Mouse (Mus musculus) heart, embryonic 16.5 days (tissue): Measurements from ENCODE around the gene Cirbp. TPM values are rescaled to one million over a fixed set of nuclear protein-coding genes. Genes with fewer than 3 reads are reported as not detected.

Source experiments
- ATAC-seq: fragments of 200-750 bp; cut with Nextera tagmentation; replicated peaks from 2 replicates; pipeline ENCODE4 v1.8.0; 2017; ENCODE audit warnings: moderate number of reproducible peaks; ENCODE audit not compliant: insufficient read depth, low FRiP score; ENCODE audit errors: extremely low read depth
- H3K27ac ChIP-seq: fragments of 300-500 bp; sonication (generic); 2 replicates; pipeline ENCODE4 v1.5.1; 2014; ENCODE audit warnings: mild to moderate bottlenecking, low read length, control low read depth, moderate library complexity
- H3K27me3 ChIP-seq: fragments of 300-500 bp; sonication (generic); 2 replicates; pipeline ENCODE4 v1.6.1; 2014; ENCODE audit warnings: low read length, mixed read lengths; ENCODE audit not compliant: control insufficient read depth, insufficient read depth
- H3K36me3 ChIP-seq: fragments of 300-500 bp; sonication (generic); 2 replicates; pipeline ENCODE4 v1.6.1; 2014; ENCODE audit not compliant: control insufficient read depth, insufficient read depth
- H3K4me1 ChIP-seq: fragments of 300-500 bp; sonication (generic); 2 replicates; pipeline ENCODE4 v1.6.1; 2014; ENCODE audit warnings: low read length, mixed read lengths; ENCODE audit not compliant: control insufficient read depth, insufficient read depth
- H3K4me2 ChIP-seq: fragments of 300-500 bp; sonication (generic); 2 replicates; pipeline ENCODE4 v1.6.1; 2014; ENCODE audit warnings: low read depth, mild to moderate bottlenecking, control low read depth, low read length
- H3K4me3 ChIP-seq: fragments of 300-500 bp; sonication (generic); 2 replicates; pipeline ENCODE4 v1.5.1; 2014; ENCODE audit warnings: mild to moderate bottlenecking, control low read depth, low read length
- H3K9ac ChIP-seq: fragments of 300-500 bp; sonication (generic); 2 replicates; pipeline ENCODE4 v1.6.1; 2014; ENCODE audit warnings: low read length, control low read depth
- H3K9me3 ChIP-seq: fragments of 300-500 bp; sonication (generic); replicated peaks from 2 replicates; pipeline ENCODE4 v1.6.1; 2016; ENCODE audit warnings: low read length; ENCODE audit not compliant: control insufficient read depth
- WGBS: fragments of 180-500 bp; shearing (Covaris S2); extraction: QIAGEN DNeasy Blood & Tissue Kit; methylation state at CpG from one replicate; pipeline ENCODE4 v1.1.7; 2014; 5-methylcytosine and 5-hydroxymethylcytosine counted together
- polyA plus RNA-seq: library from polyadenylated mRNA; unstranded; fragments of >200 nt; fragmentation: Nextera tagmentation; extraction: Ambion mirVana; gene quantifications from 2 replicates; pipeline ENCODE4 v1.2.1, GENCODE M21; 2015

Cirbp gene
- polyA plus RNA-seq, 1 experiment from 2014 or later: 87.6 TPM

DNA sequence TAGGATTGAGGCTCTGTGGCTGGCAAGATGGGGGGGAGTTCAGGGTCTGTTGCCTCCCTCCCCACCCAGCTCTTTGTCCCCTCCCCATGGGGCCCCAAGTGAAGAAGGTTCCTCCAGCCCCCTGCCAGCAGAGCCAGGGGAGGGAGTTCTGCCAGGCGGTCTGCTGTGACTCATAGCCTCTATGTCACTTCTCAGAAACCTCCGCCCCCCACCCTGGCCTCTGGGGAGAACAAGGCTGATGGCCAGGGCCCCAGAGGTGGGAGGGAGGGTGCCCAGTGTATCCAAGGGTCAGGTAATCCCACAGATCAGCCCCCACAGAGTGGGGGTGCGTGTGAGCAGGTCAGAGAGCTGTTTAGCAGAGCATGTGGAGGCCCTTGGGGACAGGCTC is 12.9 kb upstream of the Cirbp start:
- 17% methylated on average over 3 of the region's 3 CpGs for WGBS
- Histone ChIP-seq H3K36me3 (peaks cover 54% of the 10 kb centered on the region), H3K4me1 (peaks cover 57% of the 10 kb centered on the region), H3K4me3 (peak overlapping the region; percentile 92), H3K27ac (peak overlapping the region; percentile 98), H3K9me3 (no peaks in the 10 kb centered on the region), H3K27me3 (no peaks in the 10 kb centered on the region), H3K9ac (peak overlapping the region; percentile 99), H3K4me2 (peak overlapping the region; percentile 91)
- no peak for ATAC-seq

DNA sequence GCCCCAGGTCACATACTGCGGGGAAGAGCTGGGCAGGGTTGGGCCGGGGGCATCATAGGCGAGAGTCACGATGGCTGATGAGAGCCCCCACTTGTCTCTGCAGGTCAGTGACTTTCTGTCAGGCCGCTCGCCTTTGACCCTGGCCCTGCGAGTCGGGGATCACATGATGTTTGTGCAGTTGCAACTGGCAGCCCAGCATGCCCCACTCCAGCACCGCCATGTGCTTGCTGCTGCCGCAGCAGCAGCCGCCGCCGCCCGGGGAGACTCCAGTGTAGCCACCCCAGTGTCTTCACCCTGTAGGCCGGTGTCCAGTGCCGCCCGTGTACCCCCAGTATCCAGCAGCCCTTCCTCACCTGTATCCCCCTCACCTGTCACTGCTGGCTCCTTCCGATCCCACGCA is 12.1 kb upstream of the Cirbp start:
- H3K9me3 ChIP-seq: no peaks in the 10 kb centered on the region
- no peaks in the 10 kb centered on the region for H3K27me3 ChIP-seq
- H3K4me2 ChIP-seq: no peak overlapping the region
- no peak overlapping the region for H3K4me3 ChIP-seq
- 88% methylated on average over 19 of the region's 19 CpGs for WGBS
- no peak overlapping the region for H3K9ac ChIP-seq
- ATAC-seq: no peak
- peaks cover 54% of the 10 kb centered on the region for H3K36me3 ChIP-seq
- H3K4me1 ChIP-seq: peaks cover 64% of the 10 kb centered on the region
- 0 out of 2 replicates have a peak overlapping the region, but pooled peaks have one; percentile 23 for H3K27ac ChIP-seq

DNA sequence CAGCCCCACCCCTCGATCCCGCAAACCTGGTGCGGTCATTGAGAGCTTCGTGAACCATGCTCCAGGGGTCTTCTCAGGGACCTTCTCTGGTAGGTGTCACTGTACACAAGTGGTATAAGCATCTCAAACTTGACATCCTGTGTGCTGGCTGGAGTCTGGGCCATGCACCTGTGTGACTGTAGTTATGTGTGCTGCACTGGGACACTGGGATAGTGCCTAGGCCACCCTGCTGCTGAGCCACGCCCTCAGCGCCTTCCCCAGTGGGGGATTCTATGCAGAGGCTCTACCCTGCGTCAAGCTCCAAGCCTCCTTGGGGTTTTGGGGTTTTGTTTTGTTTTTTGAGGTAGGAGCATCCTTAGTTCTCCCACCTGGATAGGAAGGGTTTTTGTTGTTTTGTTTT is 11.4 kb upstream of the Cirbp start:
- no peak overlapping the region for H3K4me3 ChIP-seq
- peaks cover 54% of the 10 kb centered on the region for H3K36me3 ChIP-seq
- no peaks in the 10 kb centered on the region for H3K9me3 ChIP-seq
- ATAC-seq: no peak
- H3K27me3 ChIP-seq: no peaks in the 10 kb centered on the region
- peaks cover 71% of the 10 kb centered on the region for H3K4me1 ChIP-seq
- H3K9ac ChIP-seq: no peak overlapping the region
- H3K27ac ChIP-seq: no peak overlapping the region
- WGBS: 80% methylated on average over 7 of the region's 7 CpGs
- no peak overlapping the region for H3K4me2 ChIP-seq

DNA sequence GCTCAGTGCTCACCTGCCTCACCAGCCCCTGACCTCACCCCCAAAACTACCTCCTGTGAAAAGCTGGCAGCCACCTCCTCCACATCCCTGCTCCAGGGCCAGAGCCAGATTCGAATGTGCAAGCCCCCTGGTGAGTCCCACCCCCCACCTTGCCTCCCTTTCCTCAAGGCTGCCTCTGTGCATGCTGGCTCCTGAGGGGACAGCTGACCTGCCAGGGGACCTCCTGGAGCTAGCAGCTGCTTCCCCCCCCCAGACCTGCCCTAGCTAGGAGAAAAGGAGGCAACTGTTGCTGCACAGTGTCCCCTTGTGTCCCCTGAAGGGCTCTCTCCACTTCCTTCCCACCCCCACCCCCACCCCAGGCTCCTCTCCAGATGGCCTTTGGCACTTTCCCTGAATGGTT is 10.5 kb upstream of the Cirbp start:
- Histone ChIP-seq H3K27me3 (no peaks in the 10 kb centered on the region), H3K4me3 (no peak overlapping the region), H3K4me1 (peaks cover 75% of the 10 kb centered on the region), H3K4me2 (no peak overlapping the region), H3K36me3 (peaks cover 54% of the 10 kb centered on the region), H3K27ac (no peak overlapping the region), H3K9ac (peak overlapping the region; percentile 4; the same call in 1 of the 2 replicates), H3K9me3 (no peaks in the 10 kb centered on the region)
- WGBS: 50% methylated on average over 1 of the region's 1 CpGs
- ATAC-seq: no peak

DNA sequence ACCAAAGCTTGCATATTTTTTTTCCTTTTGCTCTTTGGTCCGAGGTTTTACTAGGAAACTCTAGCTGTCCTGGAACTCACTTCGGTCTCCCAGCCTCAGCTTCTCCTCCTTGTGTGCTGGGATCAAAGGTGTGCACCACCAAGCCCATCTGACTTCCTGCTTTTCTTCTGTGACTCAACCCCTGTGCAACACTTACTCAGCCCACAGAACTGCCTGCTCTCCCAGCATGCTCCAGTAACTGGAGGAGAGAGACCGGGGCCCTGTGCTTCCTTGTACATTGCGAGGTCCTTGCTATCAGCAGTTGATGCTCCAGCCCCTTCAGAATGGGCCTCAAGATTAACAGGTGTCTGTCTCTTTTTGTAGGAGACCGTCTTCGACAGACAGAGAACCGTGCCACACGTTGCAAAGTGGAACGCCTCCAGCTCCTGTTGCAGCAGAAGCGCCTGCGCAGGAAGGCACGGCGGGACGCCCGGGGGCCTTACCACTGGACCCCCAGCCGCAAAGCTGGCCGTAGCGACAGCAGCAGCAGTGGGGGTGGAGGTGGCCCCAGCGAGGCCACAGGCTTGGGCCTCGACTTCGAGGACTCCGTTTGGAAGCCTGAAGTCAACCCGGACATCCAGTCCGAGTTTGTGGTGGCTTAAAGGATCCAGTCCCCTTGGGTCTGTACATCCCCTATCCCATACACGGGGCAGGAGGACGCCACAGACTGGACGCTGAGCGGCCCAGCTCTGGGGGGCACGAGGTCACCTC is 9.6 kb upstream of the Cirbp start:
- peaks cover 54% of the 10 kb centered on the region for H3K36me3 ChIP-seq
- ATAC-seq: no peak
- H3K27me3 ChIP-seq: no peaks in the 10 kb centered on the region
- H3K27ac ChIP-seq: peak overlapping the region; percentile 74
- no peak overlapping the region for H3K4me3 ChIP-seq
- H3K4me1 ChIP-seq: peaks cover 84% of the 10 kb centered on the region
- WGBS: 75% methylated on average over 29 of the region's 29 CpGs
- H3K9me3 ChIP-seq: no peaks in the 10 kb centered on the region
- H3K4me2 ChIP-seq: no peak overlapping the region
- no peak overlapping the region; the same call in 1 of the 2 replicates for H3K9ac ChIP-seq

DNA sequence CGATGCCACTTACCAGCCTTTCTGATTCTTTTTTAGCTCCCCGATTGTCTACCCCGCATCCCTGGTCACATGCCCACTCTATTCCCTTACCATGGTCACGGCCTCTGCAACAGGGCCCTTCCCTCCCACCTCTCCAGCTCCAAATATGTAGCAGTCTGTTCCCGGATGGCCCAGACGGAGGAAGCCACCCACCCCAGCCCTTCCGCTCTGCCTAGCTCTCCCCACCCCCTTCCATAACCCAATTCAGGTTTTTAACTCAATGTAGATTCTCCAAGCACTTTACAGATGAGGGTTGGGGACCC is 9.1 kb upstream of the Cirbp start:
- peak overlapping the region; percentile 74 for H3K27ac ChIP-seq
- 40% methylated on average over 7 of the region's 7 CpGs for WGBS
- ATAC-seq: no peak
- no peak overlapping the region for H3K4me3 ChIP-seq
- H3K9ac ChIP-seq: peak overlapping the region; percentile 14; the same call in 1 of the 2 replicates
- no peak overlapping the region for H3K4me2 ChIP-seq
- no peaks in the 10 kb centered on the region for H3K27me3 ChIP-seq
- no peaks in the 10 kb centered on the region for H3K9me3 ChIP-seq
- peaks cover 86% of the 10 kb centered on the region for H3K4me1 ChIP-seq
- peaks cover 51% of the 10 kb centered on the region for H3K36me3 ChIP-seq

DNA sequence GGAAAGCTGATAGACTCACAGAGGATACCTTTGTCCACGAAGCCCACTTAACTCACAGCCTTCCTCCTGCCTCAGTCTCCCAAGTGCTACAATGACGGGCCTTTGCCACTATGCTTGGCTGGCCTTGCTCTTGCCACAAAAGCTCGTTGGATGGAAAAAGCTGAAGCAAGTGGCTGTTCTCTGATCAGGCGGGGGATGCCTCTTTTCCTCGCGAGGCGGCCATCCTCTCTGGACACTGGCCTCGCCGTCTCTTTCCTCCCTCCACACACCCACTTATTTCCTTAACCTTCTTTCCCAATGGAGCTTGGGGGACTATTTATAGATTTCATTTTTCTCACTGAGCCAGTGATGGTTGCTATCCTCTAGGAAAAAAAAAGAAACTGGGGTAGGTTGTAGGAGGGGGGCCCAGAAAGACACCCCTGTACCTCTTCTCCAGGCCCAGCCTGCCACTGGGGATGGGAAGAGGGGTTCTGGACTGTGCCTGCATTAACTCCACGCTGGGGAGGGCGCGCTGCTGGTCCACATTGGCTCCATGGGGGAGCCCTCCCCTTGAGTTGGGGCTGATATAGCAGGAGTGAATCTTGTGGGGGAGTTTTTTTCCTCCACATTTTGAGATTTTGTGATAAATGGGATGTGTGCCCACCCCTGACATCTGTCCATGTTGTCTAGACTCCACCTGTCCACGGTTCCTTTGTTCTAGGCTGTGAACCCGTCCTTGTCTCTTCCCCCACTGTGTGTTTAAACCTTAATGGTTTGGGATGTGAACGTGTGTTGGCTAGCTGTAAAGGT is 8.4 kb upstream of the Cirbp start:
- Histone ChIP-seq H3K4me3 (no peak overlapping the region), H3K9ac (peak overlapping the region; percentile 52; the same call in 1 of the 2 replicates), H3K27me3 (no peaks in the 10 kb centered on the region), H3K36me3 (peaks cover 50% of the 10 kb centered on the region), H3K4me1 (peaks cover 86% of the 10 kb centered on the region), H3K27ac (peak overlapping the region; percentile 74), H3K4me2 (no peak overlapping the region), H3K9me3 (no peaks in the 10 kb centered on the region)
- ATAC-seq: no peak
- 53% methylated on average over 15 of the region's 15 CpGs for WGBS

DNA sequence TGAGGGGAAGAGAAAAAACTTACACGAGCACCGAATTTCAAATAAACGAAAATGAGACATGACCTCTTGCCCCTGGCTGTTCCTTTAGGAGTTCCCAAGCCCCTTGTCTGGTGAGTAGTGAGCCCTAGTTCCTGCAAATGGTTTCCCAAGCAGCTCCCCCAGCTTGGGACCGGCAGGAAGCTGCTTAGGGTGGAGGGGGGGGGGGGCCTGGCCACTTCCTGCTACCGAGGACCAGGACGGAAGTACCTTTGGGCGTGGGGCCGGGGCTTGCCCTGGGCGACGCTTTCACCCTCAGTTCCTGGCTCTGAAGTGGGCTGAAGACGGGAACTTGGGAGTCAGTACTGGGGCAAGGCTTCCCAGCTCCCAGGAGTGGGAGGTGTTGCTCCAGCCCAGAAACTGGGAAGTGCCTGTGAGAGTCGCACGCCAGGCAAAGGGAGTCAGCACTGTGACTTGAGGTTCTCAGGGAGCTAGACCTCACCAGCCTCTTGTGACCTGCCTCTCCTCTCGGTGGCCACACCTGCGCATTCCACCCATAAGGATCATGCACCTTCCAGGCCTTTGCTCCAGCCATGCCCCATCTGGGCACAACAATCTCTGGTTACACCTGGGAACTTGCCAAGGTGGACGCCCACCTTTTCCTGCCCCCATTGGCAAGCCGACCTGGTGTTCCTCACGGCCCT is 7.3 kb upstream of the Cirbp start:
- no peak; the same call in 1 of the 2 replicates for ATAC-seq
- Histone ChIP-seq H3K36me3 (peaks cover 39% of the 10 kb centered on the region), H3K4me2 (peak overlapping the region; percentile 74), H3K9ac (peak overlapping the region; percentile 49), H3K27ac (peak overlapping the region; percentile 98), H3K27me3 (no peaks in the 10 kb centered on the region), H3K4me3 (no peak overlapping the region; the same call in 1 of the 2 replicates), H3K4me1 (peaks cover 79% of the 10 kb centered on the region), H3K9me3 (no peaks in the 10 kb centered on the region)
- WGBS: 11% methylated on average over 18 of the region's 18 CpGs
